Mouse (Mus musculus): ENCODE measurements around the gene Usp2.

Usp2 gene

DNA sequence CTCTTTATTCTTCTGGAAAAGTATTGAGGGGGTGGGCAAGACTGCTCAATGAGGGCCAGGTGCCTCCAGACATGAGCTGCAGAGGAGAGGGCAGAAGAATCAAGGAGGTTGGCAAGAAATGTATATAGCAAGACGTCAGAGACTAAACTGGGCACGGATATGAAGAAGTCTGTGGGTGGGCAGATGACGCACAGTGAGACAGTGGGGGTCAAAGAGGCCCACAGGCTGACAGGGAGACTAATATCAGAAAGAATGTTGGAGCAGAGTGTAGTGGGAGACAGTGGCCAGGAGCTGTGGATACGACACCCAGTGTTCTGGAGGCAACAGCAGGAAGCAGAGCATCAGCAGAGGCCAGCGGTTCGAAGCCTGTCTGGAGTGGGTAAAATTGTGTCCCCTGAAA is 8.2 kb upstream of the Usp2 start:
- TF ChIP-seq GATA4 (IDR thresholded peaks at IDR 0.05; ENCODE audit: insufficient replicate concordance, low read length), result no peak

DNA sequence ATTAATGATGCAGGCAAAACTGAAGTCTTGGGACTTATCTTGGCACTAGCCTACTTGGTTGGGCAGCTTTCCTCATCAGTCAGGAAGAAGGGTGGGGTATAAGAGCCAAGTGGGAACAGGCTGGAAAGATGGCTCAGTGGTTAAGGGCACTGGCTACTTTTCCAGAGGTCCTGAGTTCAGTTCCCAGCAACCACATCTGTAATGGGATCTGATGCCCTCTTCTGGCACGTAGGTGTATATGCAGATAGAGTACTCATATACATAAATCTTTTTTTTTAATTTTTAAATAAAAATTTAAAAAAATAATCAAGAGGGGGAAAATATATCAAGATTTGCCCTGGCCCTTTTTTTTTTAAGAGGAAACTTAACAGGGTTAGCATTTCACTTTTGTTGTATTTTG is 1.6 kb upstream of the Usp2 start:
- no peak for TF ChIP-seq GATA4 (IDR thresholded peaks at IDR 0.05; ENCODE audit: insufficient replicate concordance, low read length)

DNA sequence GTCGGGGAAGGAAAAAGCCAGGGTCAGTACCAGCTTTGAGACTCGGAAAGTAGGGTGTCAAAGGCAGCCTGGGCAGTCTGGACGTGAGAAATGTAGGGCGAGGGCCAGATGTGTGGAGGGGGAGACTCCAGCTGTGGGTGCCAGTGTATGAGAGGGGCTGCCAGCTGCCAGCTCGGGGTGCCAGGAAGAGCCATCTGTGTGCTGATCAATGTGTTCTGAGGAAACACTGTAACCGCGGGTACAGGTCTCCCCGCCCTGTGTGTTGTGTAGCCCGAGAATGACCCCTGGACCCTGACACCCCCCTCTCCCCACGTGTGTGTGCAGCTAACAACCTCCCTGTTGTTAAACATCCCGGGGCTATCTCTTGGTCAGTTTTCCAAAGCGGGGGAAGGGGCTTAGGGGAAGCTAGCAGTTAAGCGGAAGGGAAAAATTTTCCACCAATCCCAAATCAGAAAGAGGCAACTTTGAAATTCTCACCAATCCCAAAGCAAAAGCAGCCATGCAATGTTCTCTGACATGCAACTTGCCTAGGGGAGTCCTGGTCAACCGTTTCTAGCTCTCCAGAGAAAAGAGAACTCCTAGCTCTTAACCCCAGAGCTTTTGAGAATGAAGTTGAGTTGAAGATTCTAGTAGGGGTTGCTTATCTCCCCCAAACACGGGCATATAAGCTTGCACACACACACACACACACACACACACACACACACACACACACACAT is 579 bp downstream of the Usp2 start:
- no peak for TF ChIP-seq GATA4 (IDR thresholded peaks at IDR 0.05; ENCODE audit: insufficient replicate concordance, low read length)

DNA sequence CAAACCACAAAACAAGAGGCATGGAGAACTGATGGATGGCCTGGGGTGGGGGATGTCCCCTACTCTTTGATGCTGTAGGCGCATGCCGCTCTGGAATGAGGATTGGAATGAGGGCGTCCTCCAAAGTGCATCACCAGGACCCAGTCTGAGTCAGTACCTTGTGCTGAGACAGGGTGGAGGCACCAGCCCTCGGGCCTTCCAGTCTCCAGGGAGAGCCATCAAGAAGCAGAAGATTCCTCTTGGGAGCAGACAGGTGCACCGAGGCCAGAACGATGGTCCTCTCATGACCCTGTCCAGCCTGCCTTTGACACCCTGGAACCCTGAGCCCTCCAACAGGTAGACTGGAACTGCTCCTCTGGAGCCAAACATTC is 1.1 kb downstream of the Usp2 start:
- no peak for TF ChIP-seq GATA4 (IDR thresholded peaks at IDR 0.05; ENCODE audit: insufficient replicate concordance, low read length)

DNA sequence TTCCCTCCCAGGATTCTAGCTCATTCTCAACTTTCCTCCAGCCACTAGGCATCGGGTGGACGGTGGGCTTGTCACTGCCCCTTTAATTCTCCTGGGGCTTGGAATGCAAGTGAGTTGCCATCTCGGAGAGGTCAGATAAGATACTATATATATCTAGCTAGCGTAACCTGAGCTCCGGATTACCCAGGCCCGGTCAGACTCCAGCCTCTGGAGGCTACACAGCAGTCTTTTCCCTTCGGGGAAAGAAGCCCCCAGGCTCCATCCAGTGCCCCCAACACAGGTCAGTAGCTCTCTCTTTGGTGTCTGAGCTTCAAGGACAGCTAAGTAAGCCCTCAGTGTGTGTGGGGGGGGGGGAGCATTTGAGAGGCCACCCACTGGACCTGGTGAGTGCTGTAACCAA is 2.4 kb downstream of the Usp2 start:
- no peak for TF ChIP-seq GATA4 (IDR thresholded peaks at IDR 0.05; ENCODE audit: insufficient replicate concordance, low read length)

DNA sequence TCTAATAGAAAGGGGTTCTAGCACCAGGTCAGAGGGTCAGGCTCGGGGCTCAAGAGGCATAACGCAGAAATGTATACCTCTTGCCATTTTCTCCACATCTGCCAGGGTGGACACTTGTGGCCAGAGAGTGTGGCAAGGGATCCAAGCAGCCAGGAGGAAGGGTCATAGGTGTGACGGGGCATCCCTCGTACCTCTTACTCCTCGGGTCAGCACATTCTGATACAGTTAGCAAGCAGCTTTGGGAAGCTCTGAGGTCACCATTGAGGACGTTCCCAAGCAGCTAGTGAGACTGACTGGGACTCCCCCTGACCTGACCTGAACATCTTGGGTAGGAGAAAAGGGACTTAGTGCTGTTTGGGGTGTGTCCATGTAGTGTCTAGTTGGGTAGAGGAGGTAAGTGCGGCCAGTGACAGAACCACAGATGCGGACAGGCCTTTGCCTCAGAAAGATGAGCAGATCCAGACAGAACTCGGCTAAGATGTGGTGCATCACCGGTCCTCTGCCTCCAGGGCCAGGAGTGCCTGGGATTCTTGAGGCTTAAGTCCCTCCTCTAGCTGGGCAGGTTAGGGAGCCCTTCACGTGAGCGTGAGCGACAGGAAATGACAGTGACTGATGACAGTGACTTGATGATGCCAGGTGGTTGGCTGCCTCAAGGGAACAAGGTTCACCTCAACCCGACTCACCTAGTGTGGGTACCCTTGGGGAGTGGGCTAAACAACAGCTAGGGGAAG is 3.5 kb downstream of the Usp2 start:
- TF ChIP-seq GATA4 (IDR thresholded peaks at IDR 0.05; ENCODE audit: insufficient replicate concordance, low read length), result no peak

DNA sequence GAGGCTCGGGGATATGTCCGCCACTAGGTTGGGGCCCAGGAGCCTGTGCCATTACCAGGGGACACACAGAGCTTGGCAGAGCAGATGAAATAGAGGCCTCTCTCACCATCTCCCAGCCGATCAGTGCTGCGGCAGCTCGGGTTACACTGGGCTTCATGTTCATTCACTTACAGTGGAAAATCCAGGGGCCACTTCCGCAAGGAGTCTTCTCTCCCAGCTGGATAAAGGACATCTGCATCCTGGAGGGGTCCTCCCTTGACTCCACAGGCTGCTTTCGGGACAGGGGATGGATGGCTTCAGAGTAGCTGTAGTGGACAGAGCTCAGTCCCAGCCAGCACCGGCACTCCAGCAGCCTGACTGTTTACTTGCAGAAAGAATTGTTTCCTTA is 4.0 kb downstream of the Usp2 start:
- TF ChIP-seq GATA4 (IDR thresholded peaks at IDR 0.05; ENCODE audit: insufficient replicate concordance, low read length), result no peak

DNA sequence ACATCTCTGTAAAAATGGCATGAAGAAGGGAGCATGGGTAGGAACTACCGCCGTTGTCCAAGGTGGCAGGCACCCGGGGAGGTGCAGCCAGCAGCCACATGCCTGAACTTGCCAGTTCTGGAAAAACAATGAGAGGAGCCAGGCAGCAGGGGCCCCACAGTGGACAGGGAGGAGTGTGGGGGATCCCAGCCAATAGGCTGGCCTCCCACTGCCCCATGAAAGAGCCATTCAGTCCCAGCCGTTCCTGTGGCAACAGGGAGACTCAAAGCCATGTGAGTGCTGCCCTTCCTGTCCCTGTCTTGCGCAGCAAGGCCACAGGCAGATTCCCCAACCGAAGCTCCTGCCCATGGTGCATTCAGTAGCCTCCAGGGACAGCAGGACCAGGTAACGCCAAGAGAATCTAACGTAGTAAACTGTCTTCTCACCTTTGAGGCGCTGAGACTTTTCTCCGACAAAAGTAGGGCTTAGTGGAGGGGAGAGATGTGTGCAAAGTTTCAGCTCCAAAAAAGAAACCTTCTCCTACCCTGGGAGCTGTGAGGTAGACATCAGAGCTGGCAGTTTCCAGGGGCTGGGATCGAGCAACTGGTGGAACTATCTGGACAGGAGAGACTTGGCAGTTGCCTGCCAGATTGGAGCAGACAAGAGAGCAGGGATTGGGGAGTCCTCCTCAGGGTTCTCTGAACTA is 5.2 kb downstream of the Usp2 start:
- TF ChIP-seq GATA4 (IDR thresholded peaks at IDR 0.05; ENCODE audit: insufficient replicate concordance, low read length), result no peak

DNA sequence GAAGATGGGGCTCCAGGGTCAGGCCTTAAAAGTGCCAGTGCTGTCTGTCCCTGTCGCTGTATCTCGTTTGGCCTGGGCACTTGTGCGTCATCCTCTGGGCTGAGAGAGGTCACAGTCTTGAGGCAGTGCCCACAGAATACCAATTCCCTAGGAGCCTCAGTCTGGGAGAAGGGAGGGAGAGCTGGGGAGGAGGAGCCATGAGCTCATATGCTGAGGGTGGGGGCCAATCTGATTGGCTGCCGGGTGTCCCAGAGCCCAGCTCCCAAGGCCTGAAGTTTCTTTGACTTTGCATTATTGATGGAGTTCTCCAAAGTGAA is 5.7 kb downstream of the Usp2 start:
- no peak for TF ChIP-seq GATA4 (IDR thresholded peaks at IDR 0.05; ENCODE audit: insufficient replicate concordance, low read length)

DNA sequence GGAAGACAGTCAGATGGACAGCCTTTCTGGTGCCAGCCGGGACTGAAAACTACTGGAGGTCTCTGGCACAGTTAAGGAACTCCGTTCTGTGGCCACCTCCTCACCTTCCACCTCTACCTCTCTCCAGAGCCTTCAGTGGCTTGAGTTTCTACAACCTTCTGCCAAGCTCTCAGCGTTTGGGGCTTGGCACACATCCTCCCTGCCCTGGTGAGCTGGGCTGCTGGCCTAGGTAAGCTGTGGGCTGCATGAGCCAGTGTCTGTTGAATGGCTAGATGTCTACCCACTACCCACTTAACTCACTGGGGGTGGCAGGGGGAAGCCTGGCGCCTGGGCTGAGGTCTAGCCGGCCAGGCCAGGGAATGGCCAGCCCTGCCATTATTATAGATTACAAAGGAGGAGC is 6.3 kb downstream of the Usp2 start:
- no peak for TF ChIP-seq GATA4 (IDR thresholded peaks at IDR 0.05; ENCODE audit: insufficient replicate concordance, low read length)

DNA sequence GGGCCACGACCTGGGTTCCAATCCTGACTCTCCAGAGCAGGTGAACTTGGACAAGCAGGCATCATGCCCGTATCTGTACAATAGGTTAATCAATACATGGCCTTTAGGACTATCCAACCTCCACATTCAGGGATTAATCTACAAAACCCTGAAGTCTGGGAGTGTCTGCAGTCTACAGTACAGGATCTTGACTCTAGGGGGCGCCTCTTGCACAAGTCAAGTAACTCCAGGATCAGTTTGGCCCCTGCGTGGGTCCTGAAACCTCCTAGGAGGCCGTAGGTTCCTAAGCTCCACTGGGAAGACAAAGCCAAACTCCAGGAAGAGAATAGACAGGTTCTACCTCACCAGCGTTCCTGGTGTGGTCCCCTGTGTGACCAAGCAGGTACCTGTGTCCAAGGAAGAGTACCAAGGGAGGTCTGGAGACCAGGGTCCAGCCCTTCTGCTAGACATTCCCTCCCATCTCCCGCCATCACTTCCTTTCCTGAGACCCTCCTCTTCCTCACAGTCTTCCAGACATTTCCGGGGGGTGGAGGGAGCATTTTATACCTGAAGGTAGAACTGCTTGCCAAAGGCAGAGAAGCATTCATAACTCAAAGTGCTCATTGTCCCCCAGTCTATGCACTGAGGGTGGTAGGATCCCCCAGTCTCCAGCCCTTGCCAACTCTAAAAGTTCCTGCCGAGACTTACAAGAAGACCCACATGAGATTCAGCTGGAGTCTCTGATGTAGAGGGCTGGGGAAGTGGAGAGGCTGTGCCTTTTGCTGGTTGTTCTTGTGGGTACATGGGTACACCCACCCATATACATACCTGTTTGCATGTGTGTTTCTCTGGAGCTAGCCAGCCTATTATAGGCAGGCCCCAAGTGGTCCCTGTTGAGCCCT is 7.8 kb downstream of the Usp2 start:
- no peak for TF ChIP-seq GATA4 (IDR thresholded peaks at IDR 0.05; ENCODE audit: insufficient replicate concordance, low read length)

DNA sequence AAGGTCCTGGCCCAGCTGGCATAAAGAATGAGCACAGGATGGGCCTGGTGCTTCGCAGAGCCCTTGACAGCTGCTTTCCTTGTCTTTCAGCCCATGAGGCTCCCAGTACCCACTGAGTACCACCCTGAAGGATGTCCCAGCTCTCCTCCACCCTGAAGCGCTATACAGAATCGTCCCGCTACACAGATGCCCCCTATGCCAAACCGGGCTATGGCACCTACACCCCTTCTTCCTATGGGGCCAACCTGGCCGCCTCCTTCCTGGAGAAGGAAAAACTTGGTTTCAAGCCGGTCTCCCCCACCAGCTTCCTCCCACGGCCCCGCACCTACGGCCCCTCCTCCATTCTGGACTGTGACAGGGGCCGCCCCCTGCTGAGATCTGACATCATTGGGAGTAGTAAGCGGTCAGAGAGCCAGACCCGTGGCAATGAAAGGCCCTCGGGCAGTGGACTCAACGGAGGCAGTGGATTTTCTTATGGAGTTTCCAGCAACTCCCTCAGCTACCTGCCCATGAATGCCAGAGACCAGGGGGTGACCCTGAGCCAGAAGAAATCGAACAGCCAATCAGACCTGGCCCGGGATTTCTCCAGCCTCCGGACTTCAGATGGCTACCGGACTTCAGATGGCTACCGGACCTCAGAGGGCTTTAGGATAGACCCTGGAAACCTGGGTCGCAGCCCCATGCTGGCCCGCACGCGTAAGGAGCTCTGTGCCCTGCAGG is 8.6 kb downstream of the Usp2 start:
- TF ChIP-seq GATA4 (IDR thresholded peaks at IDR 0.05; ENCODE audit: insufficient replicate concordance, low read length), result no peak

DNA sequence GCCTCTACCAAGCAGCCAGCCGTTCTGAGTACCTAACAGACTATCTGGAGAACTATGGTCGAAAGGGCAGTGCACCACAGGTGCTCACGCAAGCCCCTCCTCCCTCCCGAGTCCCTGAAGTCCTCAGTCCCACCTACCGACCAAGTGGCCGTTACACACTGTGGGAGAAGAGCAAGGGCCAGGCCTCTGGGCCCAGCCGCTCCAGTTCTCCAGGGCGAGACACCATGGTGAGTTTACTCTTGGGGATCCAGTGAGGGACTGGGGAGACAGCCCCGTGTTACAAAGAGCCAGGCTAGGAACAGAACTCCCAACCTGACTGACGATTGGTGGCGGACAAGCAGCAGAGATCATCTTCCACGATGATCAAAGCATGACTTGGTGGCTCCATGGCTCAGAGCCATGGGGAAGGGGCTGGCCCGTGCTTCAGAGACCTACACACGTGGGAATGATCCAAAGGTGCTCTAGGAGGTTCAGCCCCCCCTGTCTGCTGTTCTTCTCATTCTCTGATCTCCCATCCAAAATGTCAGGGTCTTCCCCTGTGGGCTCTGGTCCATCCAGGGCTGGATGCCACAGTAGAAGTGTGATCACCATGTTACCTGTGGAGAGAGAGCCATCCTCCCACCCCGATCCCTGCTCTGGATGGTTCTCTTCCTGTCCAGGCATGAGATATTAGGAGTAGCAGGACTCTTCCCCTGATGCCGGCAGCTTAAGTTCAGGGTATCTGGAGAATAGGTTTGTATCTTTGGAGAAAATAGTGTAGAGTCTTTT is 9.4 kb downstream of the Usp2 start:
- no peak for TF ChIP-seq GATA4 (IDR thresholded peaks at IDR 0.05; ENCODE audit: insufficient replicate concordance, low read length)

DNA sequence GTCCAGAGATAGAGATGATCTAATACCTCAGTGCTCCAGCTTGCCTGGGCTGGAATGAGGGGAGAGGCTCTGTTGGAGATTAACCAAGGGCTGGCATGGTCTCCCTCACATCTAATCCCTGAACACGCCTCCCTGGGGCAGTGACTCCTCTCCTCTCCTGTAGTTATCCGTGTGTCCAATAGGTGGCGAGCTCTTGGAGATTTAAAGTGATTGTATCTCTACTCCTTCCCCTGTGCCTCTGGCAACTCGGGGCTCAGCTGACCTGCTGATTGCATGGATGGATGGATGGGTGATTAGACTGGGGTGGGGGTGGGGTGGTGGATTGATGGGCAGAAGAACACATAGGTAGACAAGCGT is 9.9 kb downstream of the Usp2 start:
- TF ChIP-seq GATA4 (IDR thresholded peaks at IDR 0.05; ENCODE audit: insufficient replicate concordance, low read length), result no peak

Data from liver, adult (tissue).